Mouse (Mus musculus) erythroblast, embryonic 14.5 days (primary cell): ENCODE results near the gene Arhgef2. TPM values are rescaled to one million over a fixed set of nuclear protein-coding genes. Genes with fewer than 3 reads are reported as not detected.

Experiments
- H3K27me3 ChIP-seq: 2 replicates; pipeline ENCODE4 v1.6.1; 2012; ENCODE audit warnings: inconsistent platforms; ENCODE audit not compliant: control insufficient read depth
- H3K36me3 ChIP-seq: 2 replicates; pipeline ENCODE4 v1.6.1; 2012; ENCODE audit warnings: mild to moderate bottlenecking, inconsistent platforms; ENCODE audit not compliant: control insufficient read depth
- H3K4me1 ChIP-seq: 2 replicates; pipeline ENCODE4 v1.6.1; 2012; ENCODE audit warnings: inconsistent platforms; ENCODE audit not compliant: control insufficient read depth
- H3K4me3 ChIP-seq: replicated peaks from 2 replicates; pipeline ENCODE3; 2012; ENCODE audit warnings: moderate library complexity, mild to moderate bottlenecking, inconsistent platforms
- H3K9me3 ChIP-seq: 2 replicates; pipeline ENCODE4 v1.6.1; 2012; ENCODE audit warnings: low read length, inconsistent platforms, mixed read lengths; ENCODE audit not compliant: control insufficient read depth
- GATA1 ChIP-seq: IDR thresholded peaks from 2 replicates; pipeline ENCODE4 v1.6.1; 2012; ENCODE audit warnings: low read length, inconsistent platforms, mixed read lengths
- TAL1 ChIP-seq: IDR thresholded peaks from 3 replicates; pipeline ENCODE4 v1.6.1; 2012; ENCODE audit warnings: low read length, inconsistent platforms, mixed read lengths
- polyA plus RNA-seq: library from polyadenylated mRNA; stranded (reverse); fragments of >175 nt; gene quantifications from 2 replicates; pipeline ENCODE4 v1.2.3, GENCODE M21; 2012

Arhgef2 gene
- polyA plus RNA-seq, 1 experiment: 0.13 TPM

DNA sequence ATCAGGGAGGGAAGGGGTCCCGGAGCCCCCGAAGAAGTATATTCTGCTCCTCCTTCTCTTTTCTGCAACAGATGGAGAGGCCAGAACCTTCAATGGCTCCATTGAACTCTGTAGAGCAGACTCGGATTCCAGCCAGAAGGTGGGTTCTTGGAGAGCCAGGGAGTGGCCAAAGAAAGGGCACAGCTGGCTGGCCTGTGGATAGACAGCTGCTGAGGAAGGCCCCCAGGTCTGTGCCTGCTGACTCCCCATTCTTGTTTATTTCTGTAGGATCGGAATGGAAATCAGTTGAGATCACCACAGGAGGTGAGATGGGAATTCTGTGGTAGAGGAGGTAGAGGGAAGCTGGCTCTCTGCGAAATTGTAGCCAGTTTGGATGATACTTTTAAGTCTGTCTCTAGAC lies 37.3 kb downstream of the Arhgef2 start:
- H3K36me3 ChIP-seq: peaks cover 32% of the 10 kb centered on the region
- H3K4me3 ChIP-seq: no peak overlapping the region
- no peaks in the 10 kb centered on the region for H3K9me3 ChIP-seq
- TF ChIP-seq GATA1 (no peak), TAL1 (no peak)
- H3K27me3 ChIP-seq: no peaks in the 10 kb centered on the region
- no peaks in the 10 kb centered on the region for H3K4me1 ChIP-seq

DNA sequence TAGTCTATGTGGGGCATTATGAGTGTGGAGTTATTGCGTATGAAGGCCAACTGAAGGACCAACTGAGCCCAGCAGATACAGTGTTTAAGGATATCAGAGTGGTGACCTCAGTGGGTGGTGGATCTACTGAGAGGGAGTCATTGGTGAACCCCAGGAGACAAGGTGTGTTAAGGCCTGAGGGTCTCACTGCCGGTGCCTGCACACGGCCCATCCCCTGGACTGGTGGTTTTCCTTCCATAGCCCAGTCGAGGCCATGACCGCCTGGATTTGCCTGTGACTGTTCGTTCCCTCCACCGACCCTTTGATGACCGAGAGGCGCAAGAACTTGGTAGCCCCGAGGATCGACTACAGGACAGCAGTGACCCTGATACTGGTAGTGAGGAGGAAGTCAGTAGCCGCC lies 40.2 kb downstream of the Arhgef2 start:
- H3K27me3 ChIP-seq: no peaks in the 10 kb centered on the region
- H3K9me3 ChIP-seq: no peaks in the 10 kb centered on the region
- no peaks in the 10 kb centered on the region for H3K4me1 ChIP-seq
- H3K36me3 ChIP-seq: peaks cover 22% of the 10 kb centered on the region
- H3K4me3 ChIP-seq: no peak overlapping the region
- TF ChIP-seq GATA1: no peak
- TF ChIP-seq TAL1: no peak

DNA sequence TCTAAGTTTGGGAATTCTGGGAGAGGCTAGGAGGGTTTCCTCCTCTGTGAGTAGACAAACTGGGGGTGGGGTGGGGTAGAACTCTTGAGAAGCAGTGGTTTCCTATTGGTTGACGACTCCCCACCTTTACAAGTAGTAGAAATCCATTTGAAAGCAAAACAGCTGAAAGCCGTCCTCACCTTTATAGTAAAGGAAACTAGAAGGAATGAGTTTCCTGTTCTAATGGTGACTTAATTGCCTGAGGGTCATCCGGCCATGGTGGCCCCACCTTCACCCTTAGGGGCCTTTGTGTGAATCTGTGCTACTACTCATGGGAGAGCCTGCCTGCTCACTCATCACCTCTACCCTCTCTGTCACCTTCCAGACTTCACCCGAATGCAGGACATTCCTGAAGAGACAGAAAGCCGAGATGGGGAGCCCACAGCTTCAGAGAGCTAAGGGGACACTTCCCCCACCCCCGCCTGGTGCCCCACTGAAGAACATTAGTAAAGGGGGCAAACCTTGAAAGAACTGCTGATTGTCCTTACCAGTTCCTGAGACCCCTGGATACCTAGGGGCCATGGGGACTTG lies 40.7 kb downstream of the Arhgef2 start:
- no peak overlapping the region for H3K4me3 ChIP-seq
- peaks cover 22% of the 10 kb centered on the region for H3K36me3 ChIP-seq
- no peaks in the 10 kb centered on the region for H3K9me3 ChIP-seq
- H3K4me1 ChIP-seq: no peaks in the 10 kb centered on the region
- no peak for TF ChIP-seq GATA1
- no peak for TF ChIP-seq TAL1
- no peaks in the 10 kb centered on the region for H3K27me3 ChIP-seq

DNA sequence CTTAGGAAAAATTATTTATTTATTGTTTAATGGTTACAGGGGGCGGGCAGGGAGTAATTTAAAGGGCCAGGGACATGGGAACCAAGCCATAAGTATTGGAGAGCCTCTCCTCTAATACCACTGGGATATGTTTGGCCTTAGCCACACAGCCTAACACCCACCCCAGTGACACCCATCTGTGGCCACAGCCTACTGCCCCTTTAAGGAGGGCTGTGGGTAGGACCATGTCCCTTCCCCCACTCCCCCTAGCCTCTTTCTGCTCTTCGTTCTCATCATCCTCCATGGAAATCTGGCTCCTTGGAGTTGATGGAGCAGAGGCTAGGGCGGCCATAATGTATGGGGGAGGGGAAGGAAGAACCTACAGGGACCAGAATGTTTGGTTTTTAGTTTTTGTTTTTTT lies 41.3 kb downstream of the Arhgef2 start:
- H3K4me1 ChIP-seq: no peaks in the 10 kb centered on the region
- H3K4me3 ChIP-seq: no peak overlapping the region
- no peaks in the 10 kb centered on the region for H3K9me3 ChIP-seq
- peaks cover 22% of the 10 kb centered on the region for H3K36me3 ChIP-seq
- H3K27me3 ChIP-seq: peaks cover 4% of the 10 kb centered on the region
- TF ChIP-seq GATA1 (no peak), TAL1 (no peak)

DNA sequence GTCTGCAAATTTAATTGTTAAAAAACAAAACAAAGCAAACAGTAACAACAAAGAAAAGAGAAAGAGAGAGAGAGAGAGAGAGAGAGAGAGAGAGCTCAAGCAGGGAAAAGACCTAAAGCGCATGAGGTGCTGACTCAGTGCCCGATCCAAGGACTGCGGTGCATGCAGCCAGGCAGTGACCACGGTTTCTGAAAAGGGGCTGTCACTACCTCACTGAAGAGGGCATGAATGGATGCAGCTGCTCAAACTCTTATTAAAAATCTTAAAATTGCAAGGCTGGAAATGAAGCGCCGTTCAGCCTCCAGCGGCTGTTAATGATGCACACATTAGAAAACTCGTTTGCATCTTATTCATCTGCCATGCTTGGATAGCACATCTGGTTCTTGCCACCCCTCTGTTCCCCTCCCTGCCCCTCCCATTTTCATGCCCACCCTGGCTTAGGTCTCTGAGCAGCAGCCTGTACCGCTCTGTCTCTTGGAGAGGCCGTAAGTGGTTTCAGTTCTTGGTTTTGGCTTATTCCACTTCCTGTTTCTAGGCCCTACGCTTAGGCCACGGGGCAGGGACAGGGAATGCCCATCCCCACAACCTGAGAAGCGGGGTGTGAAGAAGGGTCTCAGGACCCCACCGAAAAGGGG lies 42.1 kb downstream of the Arhgef2 start:
- no peak for TF ChIP-seq GATA1
- no peak for TF ChIP-seq TAL1
- peaks cover 7% of the 10 kb centered on the region for H3K27me3 ChIP-seq
- no peaks in the 10 kb centered on the region for H3K9me3 ChIP-seq
- H3K36me3 ChIP-seq: peaks cover 18% of the 10 kb centered on the region
- H3K4me1 ChIP-seq: no peaks in the 10 kb centered on the region
- H3K4me3 ChIP-seq: no peak overlapping the region

DNA sequence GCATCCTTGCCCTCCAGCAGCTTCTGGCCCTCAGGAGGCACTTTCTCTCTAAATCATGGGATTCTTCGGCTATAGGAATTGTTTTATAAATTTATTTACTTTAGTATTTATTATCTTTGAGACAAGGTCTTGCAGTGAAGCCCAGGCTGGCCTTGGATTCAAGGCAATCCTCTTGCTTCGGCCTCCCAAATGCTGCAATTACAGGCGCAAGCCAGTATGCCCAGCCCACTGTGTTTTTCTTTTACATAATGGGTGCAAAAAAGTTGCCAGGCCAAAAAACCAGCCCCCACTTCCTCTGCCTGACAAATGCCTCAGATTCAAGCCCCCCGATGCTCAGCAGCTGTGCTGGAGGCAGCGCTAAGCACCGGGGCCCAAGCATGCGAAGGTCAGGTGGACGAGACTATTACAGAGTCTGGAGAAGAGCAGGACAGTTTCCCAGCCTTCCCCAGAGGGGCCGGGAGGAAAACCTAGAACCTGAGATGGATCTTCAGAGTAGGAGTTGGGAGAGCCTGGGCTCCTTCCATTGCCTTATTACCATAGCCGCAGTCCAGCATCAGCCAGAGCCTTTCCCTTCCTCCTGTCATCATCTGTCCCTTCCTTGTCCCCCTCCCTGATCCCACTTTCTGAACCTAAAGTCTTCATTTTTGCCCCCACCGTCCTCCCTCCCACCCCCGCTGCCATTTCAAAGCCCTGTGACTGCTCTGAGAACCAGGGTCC lies 42.8 kb downstream of the Arhgef2 start:
- H3K36me3 ChIP-seq: peaks cover 14% of the 10 kb centered on the region

DNA sequence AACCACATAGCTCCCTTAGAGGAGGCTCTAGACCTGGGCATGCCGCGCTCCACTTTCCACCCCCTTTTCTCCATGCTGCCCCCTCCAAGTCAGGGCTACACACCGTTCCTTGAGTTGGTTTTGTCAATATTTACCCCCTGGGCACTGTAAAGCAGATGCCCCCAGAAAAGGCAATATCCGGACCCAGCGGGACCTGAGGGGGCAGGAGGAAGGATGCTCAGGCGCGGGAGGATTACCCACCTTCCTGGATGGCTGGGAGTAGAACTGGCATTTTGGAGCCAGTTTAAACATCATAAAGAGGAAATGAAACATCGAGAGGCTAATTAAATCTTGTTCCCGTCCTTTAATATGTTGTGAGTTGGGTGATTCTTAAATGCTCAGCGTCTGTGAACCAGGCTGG lies 43.4 kb downstream of the Arhgef2 start:
- Histone ChIP-seq H3K36me3 (peaks cover 9% of the 10 kb centered on the region), H3K27me3 (peaks cover 7% of the 10 kb centered on the region), H3K4me1 (no peaks in the 10 kb centered on the region)

More for the DNA sequence above, 42.8 kb downstream of the Arhgef2 start:
- no peak for TF ChIP-seq TAL1
- TF ChIP-seq GATA1: no peak
- no peaks in the 10 kb centered on the region for H3K9me3 ChIP-seq
- H3K4me3 ChIP-seq: no peak overlapping the region
- peaks cover 7% of the 10 kb centered on the region for H3K27me3 ChIP-seq
- H3K4me1 ChIP-seq: no peaks in the 10 kb centered on the region

DNA sequence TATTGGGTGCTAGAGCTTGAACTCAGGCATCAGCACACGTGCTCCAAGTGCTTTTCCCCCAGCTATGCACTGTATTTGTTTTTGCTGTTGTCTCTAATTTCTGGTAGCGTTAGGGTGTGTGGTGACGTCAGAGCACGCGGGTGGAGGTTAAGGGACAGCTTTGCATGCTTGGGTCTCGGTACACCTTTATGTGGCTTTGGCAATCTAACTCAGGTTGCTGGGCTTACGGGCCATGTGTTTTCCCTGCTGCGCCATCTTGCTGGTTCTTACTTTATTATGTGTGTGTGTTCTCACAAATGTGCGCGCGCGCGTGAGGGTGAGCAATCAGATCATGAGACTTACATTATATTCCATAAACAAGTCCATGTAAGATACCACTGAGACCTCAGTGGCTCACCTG lies 44.2 kb downstream of the Arhgef2 start:
- no peak for TF ChIP-seq GATA1
- TF ChIP-seq TAL1: no peak
- peaks cover 7% of the 10 kb centered on the region for H3K27me3 ChIP-seq
- peaks cover 8% of the 10 kb centered on the region for H3K36me3 ChIP-seq
- no peaks in the 10 kb centered on the region for H3K9me3 ChIP-seq
- no peaks in the 10 kb centered on the region for H3K4me1 ChIP-seq
- no peak overlapping the region for H3K4me3 ChIP-seq

More for the DNA sequence above, 43.4 kb downstream of the Arhgef2 start:
- no peak for TF ChIP-seq GATA1
- TF ChIP-seq TAL1: no peak
- Histone ChIP-seq H3K9me3 (no peaks in the 10 kb centered on the region), H3K4me3 (no peak overlapping the region)

DNA sequence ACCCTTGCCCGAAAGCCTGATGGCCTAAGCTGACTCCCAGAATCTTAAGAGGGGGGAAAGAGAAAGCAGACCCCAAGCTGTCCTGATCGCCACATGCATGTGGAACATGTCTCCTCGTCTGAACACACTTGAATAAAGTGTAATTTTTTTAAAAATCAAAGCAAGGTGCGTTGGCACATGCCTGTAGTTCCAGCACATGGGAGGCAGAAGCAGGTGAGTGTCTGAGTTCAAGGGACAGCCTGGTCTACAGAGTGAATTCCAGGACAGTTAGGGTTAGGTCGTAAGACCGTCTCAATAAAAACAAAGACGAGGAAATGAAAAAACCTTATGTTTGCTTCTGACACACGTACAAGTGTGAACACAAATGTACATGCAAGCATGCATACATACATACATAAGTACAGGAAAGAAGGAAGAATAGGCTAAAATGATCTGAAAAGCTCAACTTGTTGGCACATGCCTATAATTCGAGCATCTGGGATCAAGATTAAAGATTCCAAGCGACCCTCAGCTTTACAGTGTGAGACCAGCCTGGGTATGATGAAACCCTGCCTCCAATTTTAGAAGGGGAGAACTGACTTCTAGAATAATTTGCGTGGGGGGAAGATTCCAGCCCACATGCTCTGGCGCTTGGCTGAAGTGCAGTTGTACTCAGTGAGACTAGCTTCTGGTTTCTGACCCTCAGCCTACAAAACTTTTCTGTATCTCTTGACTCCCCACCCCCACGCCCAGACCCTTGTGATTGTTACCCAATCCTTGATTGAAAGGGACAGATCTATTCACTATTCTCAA lies 45.1 kb downstream of the Arhgef2 start:
- H3K27me3 ChIP-seq: peaks cover 7% of the 10 kb centered on the region
- no peak overlapping the region for H3K4me3 ChIP-seq
- H3K36me3 ChIP-seq: peaks cover 6% of the 10 kb centered on the region
- no peaks in the 10 kb centered on the region for H3K9me3 ChIP-seq
- TF ChIP-seq TAL1: no peak
- no peak for TF ChIP-seq GATA1
- no peaks in the 10 kb centered on the region for H3K4me1 ChIP-seq
